Mouse (Mus musculus): ENCODE data around the gene Serpina1e. TPM values are rescaled to one million over a fixed set of nuclear protein-coding genes. Genes with fewer than 3 reads are reported as not detected.

Gene Serpina1e
- 0.69 and 1.1 TPM in 2 replicates for polyA plus RNA-seq (2014; fragmentation: Nextera tagmentation; extraction: Ambion mirVana)

DNA sequence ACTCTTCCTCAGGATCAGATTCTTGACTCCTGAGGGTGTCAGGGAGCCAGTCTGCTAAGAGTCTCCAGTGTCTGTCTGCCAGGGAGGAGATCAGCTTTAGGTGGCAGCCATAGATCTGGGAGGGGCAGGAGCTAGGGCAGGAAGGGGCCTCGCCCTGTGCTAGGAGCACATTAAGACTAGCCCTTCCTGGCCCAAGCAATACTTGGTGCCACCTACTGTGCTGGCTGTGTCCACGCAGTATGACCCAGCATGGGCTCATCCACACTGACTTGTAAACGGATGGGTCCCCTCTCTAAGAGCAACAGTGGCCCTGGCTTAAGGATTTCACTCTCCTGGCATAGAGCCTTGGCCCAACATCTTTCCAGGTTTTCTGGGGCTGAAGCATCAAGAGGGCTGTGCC lies at the start of gene Serpina1e:
Gene Serpina1e (minus strand): TSS at position 178 of the 400 bp plus-strand sequence.
- H3K36me3 ChIP-seq (ENCODE audit: control insufficient read depth, insufficient read depth, low read length), result no peaks in the 10 kb centered on the region
- 71% methylated on average over 3 of the region's 3 CpGs for whole genome bisulfite sequencing

GRCm38 (mm10) chr12:104004689-104005088 lies 45.9 kb upstream of the Serpina1e start:
- Histone ChIP-seq H3K9me3 (ENCODE audit: control insufficient read depth, low read depth, low read length) (no peaks in the 10 kb centered on the region), H3K27me3 (ENCODE audit: control insufficient read depth, insufficient read depth, low read length) (no peaks in the 10 kb centered on the region), H3K27ac (ENCODE audit: low read length) (no peak overlapping the region), H3K4me1 (ENCODE audit: control insufficient read depth, insufficient read depth, low read length) (no peaks in the 10 kb centered on the region), H3K9ac (replicated peaks; ENCODE audit: low read depth, low read length) (no peak overlapping the region), H3K4me3 (ENCODE audit: low read depth, low read length) (no peak overlapping the region), H3K4me2 (replicated peaks; ENCODE audit: low read depth, low read length) (no peak overlapping the region), H3K36me3 (ENCODE audit: control insufficient read depth, insufficient read depth, low read length) (no peaks in the 10 kb centered on the region)
- 74% methylated on average over 5 of the region's 5 CpGs for WGBS
- ATAC-seq (ENCODE audit: insufficient number of reproducible peaks, insufficient read depth, low FRiP score, low read depth), result no peak

More for the DNA sequence above, at the start of gene Serpina1e:
- Histone ChIP-seq H3K27me3 (ENCODE audit: control insufficient read depth, insufficient read depth, low read length) (no peaks in the 10 kb centered on the region), H3K4me3 (ENCODE audit: low read depth, low read length) (no peak within 1 kb of the TSS), H3K4me2 (replicated peaks; ENCODE audit: low read depth, low read length) (no peak within 1 kb of the TSS), H3K27ac (ENCODE audit: low read length) (no peak within 1 kb of the TSS), H3K9me3 (ENCODE audit: control insufficient read depth, low read depth, low read length) (no peaks in the 10 kb centered on the region), H3K4me1 (ENCODE audit: control insufficient read depth, insufficient read depth, low read length) (no peaks in the 10 kb centered on the region), H3K9ac (replicated peaks; ENCODE audit: low read depth, low read length) (no peak within 1 kb of the TSS)
- ATAC-seq (ENCODE audit: insufficient number of reproducible peaks, insufficient read depth, low FRiP score, low read depth), result no peak

DNA sequence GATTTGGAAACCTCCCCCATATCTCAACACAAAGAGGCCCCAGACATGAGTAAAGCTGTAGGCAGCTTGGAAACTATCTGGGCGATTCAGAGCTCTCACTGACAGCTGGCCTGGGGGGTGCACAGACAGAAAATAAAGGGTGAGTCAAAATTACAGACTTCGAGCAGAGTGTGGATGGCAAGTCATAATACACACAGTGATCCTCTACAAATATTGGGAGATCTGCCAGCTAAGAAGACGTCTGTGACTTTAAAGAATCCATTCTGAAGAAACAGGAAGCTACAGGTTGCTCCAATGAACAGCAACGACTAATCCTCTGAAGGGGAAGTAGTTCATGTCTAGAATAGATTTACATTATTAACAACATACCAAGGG lies 44.5 kb upstream of the Serpina1e start:
- no peak for ATAC-seq (ENCODE audit: insufficient number of reproducible peaks, insufficient read depth, low FRiP score, low read depth)
- H3K9me3 ChIP-seq (ENCODE audit: control insufficient read depth, low read depth, low read length), result no peaks in the 10 kb centered on the region
- no peak overlapping the region for H3K9ac ChIP-seq (replicated peaks; ENCODE audit: low read depth, low read length)
- H3K4me2 ChIP-seq (replicated peaks; ENCODE audit: low read depth, low read length), result no peak overlapping the region
- H3K4me1 ChIP-seq (ENCODE audit: control insufficient read depth, insufficient read depth, low read length), result no peaks in the 10 kb centered on the region
- no peak overlapping the region for H3K4me3 ChIP-seq (ENCODE audit: low read depth, low read length)
- H3K27ac ChIP-seq (ENCODE audit: low read length), result no peak overlapping the region
- H3K36me3 ChIP-seq (ENCODE audit: control insufficient read depth, insufficient read depth, low read length), result no peaks in the 10 kb centered on the region
- H3K27me3 ChIP-seq (ENCODE audit: control insufficient read depth, insufficient read depth, low read length), result no peaks in the 10 kb centered on the region
- WGBS, result 39% methylated on average over 4 of the region's 4 CpGs

GRCm38 (mm10) chr12:104002569-104003237 lies 43.9 kb upstream of the Serpina1e start:
- Histone ChIP-seq H3K4me3 (ENCODE audit: low read depth, low read length) (no peak overlapping the region), H3K27me3 (ENCODE audit: control insufficient read depth, insufficient read depth, low read length) (no peaks in the 10 kb centered on the region), H3K4me1 (ENCODE audit: control insufficient read depth, insufficient read depth, low read length) (no peaks in the 10 kb centered on the region), H3K36me3 (ENCODE audit: control insufficient read depth, insufficient read depth, low read length) (no peaks in the 10 kb centered on the region), H3K9ac (replicated peaks; ENCODE audit: low read depth, low read length) (no peak overlapping the region), H3K9me3 (ENCODE audit: control insufficient read depth, low read depth, low read length) (no peaks in the 10 kb centered on the region), H3K4me2 (replicated peaks; ENCODE audit: low read depth, low read length) (no peak overlapping the region), H3K27ac (ENCODE audit: low read length) (no peak overlapping the region)
- WGBS, result 49% methylated on average over 10 of the region's 10 CpGs
- peak; percentile 23; the same call in 1 of the 2 replicates for ATAC-seq (ENCODE audit: insufficient number of reproducible peaks, insufficient read depth, low FRiP score, low read depth)

- no peak overlapping the region for H3K4me2 ChIP-seq (replicated peaks; ENCODE audit: low read depth, low read length)
- H3K36me3 ChIP-seq (ENCODE audit: control insufficient read depth, insufficient read depth, low read length), result no peaks in the 10 kb centered on the region
- 86% methylated on average over 3 of the region's 3 CpGs for WGBS
- H3K9ac ChIP-seq (replicated peaks; ENCODE audit: low read depth, low read length), result no peak overlapping the region
- no peaks in the 10 kb centered on the region for H3K4me1 ChIP-seq (ENCODE audit: control insufficient read depth, insufficient read depth, low read length)
- no peaks in the 10 kb centered on the region for H3K9me3 ChIP-seq (ENCODE audit: control insufficient read depth, low read depth, low read length)
- H3K4me3 ChIP-seq (ENCODE audit: low read depth, low read length), result no peak overlapping the region
- no peaks in the 10 kb centered on the region for H3K27me3 ChIP-seq (ENCODE audit: control insufficient read depth, insufficient read depth, low read length)
- no peak overlapping the region for H3K27ac ChIP-seq (ENCODE audit: low read length)
- no peak for ATAC-seq (ENCODE audit: insufficient number of reproducible peaks, insufficient read depth, low FRiP score, low read depth)
These were observed 41.8 kb upstream of the Serpina1e start for GRCm38 (mm10) chr12:104000594-104000993.

- no peaks in the 10 kb centered on the region for H3K27me3 ChIP-seq (ENCODE audit: control insufficient read depth, insufficient read depth, low read length)
- ATAC-seq (ENCODE audit: insufficient number of reproducible peaks, insufficient read depth, low FRiP score, low read depth), result no peak
- WGBS, result 86% methylated on average over 8 of the region's 8 CpGs
- H3K36me3 ChIP-seq (ENCODE audit: control insufficient read depth, insufficient read depth, low read length), result no peaks in the 10 kb centered on the region
- H3K9ac ChIP-seq (replicated peaks; ENCODE audit: low read depth, low read length), result no peak overlapping the region
- no peak overlapping the region for H3K27ac ChIP-seq (ENCODE audit: low read length)
- no peaks in the 10 kb centered on the region for H3K4me1 ChIP-seq (ENCODE audit: control insufficient read depth, insufficient read depth, low read length)
- no peak overlapping the region for H3K4me3 ChIP-seq (ENCODE audit: low read depth, low read length)
- no peaks in the 10 kb centered on the region for H3K9me3 ChIP-seq (ENCODE audit: control insufficient read depth, low read depth, low read length)
- no peak overlapping the region for H3K4me2 ChIP-seq (replicated peaks; ENCODE audit: low read depth, low read length)
These were observed 40.8 kb upstream of the Serpina1e start for GRCm38 (mm10) chr12:103999611-104000010.

DNA sequence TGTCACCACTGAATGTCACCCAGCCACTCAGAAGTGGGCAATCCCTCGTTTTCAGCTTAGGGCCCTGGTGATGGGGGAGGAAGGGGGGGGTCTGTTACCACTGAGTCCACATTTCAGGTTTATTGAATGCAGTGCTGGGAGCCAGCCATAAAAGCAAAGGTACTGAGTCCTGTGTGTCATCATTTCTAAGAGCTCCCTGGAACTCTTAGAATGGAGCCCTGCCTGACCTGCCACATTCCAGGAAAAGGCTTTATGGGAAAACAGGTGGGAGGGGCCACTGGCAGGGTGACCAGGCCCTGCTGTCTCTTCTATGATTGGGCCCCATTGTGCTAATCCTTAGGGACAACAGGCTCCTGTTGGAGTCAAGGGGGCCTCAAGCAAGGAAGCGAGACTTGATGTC lies 37.7 kb upstream of the Serpina1e start:
- H3K4me1 ChIP-seq (ENCODE audit: control insufficient read depth, insufficient read depth, low read length), result no peaks in the 10 kb centered on the region
- no peaks in the 10 kb centered on the region for H3K9me3 ChIP-seq (ENCODE audit: control insufficient read depth, low read depth, low read length)
- no peak overlapping the region for H3K4me3 ChIP-seq (ENCODE audit: low read depth, low read length)
- no peak for ATAC-seq (ENCODE audit: insufficient number of reproducible peaks, insufficient read depth, low FRiP score, low read depth)
- H3K9ac ChIP-seq (replicated peaks; ENCODE audit: low read depth, low read length), result no peak overlapping the region
- H3K36me3 ChIP-seq (ENCODE audit: control insufficient read depth, insufficient read depth, low read length), result no peaks in the 10 kb centered on the region
- H3K4me2 ChIP-seq (replicated peaks; ENCODE audit: low read depth, low read length), result no peak overlapping the region
- no peak overlapping the region for H3K27ac ChIP-seq (ENCODE audit: low read length)
- no peaks in the 10 kb centered on the region for H3K27me3 ChIP-seq (ENCODE audit: control insufficient read depth, insufficient read depth, low read length)
- 50% methylated on average over 2 of the region's 2 CpGs for WGBS

DNA sequence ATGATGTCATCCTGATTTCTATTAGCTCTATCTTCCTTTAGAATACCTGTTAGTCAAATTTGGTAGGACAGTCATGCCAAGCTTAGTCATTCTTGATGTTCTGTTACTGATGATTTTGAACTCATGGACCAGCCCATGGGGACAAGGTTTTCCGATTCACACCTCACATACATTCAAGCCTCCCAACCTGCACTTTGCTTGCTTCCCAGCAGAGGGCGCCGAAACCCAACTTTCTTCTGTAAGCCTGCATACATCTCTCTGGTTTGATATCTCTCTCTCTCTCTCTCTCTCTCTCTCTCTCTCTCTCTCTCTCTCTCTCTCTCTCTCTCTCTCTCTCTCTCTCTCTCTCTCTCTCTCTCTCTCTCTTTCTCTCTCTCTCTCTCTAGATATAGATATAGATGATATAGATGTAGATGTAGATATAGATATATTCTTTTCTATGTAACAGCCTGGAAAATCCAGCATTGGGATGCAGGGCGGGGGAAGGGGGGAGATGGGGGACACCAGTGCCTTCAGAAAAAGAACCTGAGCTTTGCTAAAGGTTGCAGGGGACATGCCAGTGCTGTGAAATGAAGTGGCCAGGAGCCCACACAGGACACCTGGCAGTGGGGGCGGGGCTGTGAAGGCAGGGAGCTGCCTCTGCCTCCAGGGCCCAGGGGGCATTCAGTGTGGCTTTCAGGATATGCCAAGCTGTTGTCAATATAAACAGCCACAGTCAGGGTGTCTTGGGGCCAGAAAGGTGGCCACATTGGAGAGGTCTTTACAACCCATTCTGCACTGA lies 36.7 kb upstream of the Serpina1e start:
- WGBS, result 41% methylated on average over 5 of the region's 5 CpGs
- H3K36me3 ChIP-seq (ENCODE audit: control insufficient read depth, insufficient read depth, low read length), result no peaks in the 10 kb centered on the region
- ATAC-seq (ENCODE audit: insufficient number of reproducible peaks, insufficient read depth, low FRiP score, low read depth), result no peak

More for the DNA sequence above, 36.7 kb upstream of the Serpina1e start:
- no peaks in the 10 kb centered on the region for H3K9me3 ChIP-seq (ENCODE audit: control insufficient read depth, low read depth, low read length)
- H3K27me3 ChIP-seq (ENCODE audit: control insufficient read depth, insufficient read depth, low read length), result no peaks in the 10 kb centered on the region
- H3K27ac ChIP-seq (ENCODE audit: low read length), result no peak overlapping the region
- no peak overlapping the region for H3K4me3 ChIP-seq (ENCODE audit: low read depth, low read length)
- no peak overlapping the region for H3K9ac ChIP-seq (replicated peaks; ENCODE audit: low read depth, low read length)
- no peak overlapping the region for H3K4me2 ChIP-seq (replicated peaks; ENCODE audit: low read depth, low read length)
- H3K4me1 ChIP-seq (ENCODE audit: control insufficient read depth, insufficient read depth, low read length), result no peaks in the 10 kb centered on the region

Data from stomach, embryonic 14.5 days (tissue).